Mouse (Mus musculus): ENCODE measurements at regions not wholly inside any gene's neighbourhood (a gene's known extent, or its start where the extent isn't known, plus 50 kb on each side); places are given as distances from the start of the nearest gene placed in this dataset.

DNA sequence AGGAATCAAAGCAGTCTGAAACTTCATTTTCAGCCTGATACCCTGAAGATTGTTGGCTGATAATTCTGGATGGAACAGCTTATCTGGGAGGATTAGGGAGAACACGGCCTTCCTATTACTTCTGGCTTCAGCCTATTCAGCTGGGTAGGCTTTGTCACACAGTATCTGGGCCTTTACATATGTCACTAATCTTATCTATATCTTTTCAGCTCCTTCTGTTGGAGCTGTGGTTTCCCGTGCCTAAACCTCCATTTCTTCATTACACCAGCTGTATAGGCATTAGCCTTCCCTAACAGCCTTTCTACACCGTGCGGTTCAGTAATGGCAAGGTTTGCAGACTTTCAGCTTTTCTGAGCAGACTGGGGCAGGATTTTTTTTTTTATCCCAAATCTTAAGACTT is 61.9 kb upstream of the Tle4 start:
- no peak for DNase-seq

DNA sequence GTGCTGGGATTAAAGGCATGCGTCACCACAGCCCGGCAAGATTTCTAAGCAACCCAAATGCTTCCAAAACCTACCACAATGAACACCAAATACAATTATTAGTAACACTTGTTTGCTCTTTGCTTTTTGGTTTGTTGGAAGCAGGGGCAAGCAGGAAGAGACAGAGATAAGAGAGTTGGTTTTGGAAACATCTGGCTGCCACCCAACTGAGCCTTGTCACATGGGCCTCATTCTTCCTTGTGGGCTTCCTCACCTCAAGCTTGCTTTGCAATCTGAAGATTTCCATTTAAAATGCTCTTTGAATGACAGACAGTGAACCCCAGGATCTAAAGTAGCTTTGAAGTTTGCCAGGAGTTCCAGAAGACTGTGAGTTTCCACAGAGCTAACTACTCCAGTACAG is 60.6 kb upstream of the Tle4 start:
- no peak for DNase-seq

DNA sequence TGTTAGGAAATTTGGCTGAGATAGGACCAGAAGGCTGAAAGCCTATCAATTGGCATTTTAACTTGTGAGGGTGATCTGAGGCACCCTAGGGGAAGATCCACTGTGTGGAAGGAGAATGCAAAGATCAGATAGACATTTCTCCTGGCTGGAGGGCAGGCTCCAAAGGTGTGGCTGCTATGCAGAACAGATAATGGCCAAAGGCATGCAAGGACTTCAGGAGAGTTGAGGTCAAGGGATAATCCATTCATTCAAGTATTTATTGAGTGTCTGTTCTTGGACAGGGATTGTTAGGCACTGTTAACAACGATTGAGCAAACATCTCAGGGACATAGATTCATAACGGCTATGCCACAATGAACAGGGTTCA is 58.2 kb upstream of the Tle4 start:
- DNase-seq, result no peak

DNA sequence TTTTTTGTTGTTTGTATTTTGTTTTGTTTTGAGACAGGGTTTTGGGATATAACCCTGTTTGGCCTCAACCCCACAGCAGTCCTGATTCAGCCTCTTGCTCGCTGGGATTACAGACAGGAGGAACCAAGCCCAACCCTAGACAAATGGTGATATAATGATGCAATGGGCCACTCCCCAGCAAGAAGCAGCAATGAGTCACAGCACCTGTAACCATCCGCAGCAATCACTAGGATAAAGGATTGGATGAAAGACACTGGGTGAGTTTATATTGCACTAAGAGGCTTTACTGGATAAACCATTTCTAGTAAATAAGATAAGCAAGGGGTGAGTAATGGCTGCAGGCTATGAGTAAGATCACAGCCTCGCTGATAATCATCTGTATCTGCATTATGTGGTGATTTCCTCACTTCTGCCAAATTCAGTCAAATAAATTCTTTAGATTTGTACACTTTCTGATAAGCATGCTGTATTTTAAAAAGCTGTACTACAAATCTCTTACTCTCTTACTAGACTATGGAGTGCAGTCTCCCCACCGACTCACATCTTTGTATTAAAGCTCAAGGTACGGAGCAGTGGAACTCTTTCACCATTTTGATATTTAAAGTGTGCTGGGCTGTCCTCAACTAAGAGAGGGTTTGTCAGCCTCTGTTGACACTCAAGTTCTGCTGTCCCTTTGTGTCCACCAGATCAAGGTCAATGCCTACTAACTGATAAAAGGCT is 57.6 kb upstream of the Tle4 start:
- DNase-seq, result no peak

Data from cerebellum, adult 18-20 months (tissue).